Mouse (Mus musculus): ENCODE measurements around the gene Cep170. TPM values are rescaled to one million over a fixed set of nuclear protein-coding genes. Genes with fewer than 3 reads are reported as not detected.

Gene Cep170
- polyA plus RNA-seq, 1 experiment from 2014 or later: 71.0 TPM

DNA sequence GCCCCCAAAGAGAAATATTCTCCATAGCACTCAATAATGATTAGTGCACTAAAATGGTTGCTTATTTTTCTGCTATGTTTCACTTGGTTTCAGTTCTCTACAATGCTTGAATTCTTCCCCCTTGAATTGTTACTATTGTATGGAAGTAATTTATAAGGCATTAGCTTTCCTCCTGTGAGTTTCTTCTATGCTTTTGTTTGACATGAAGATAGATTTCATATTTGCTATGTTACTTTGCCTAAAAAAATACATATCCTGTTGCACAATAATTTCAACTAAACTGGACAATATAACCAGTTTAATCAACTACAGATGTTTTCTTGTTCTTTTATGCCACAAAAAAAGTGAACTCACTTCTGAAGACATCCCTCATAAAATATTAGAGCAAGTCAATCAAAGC, 3.7 kb downstream of the Cep170 start:
- H3K4me3 ChIP-seq (ENCODE audit: low read depth, low read length): no peak overlapping the region
- ATAC-seq (replicated peaks; ENCODE audit: low FRiP score): no peak

DNA sequence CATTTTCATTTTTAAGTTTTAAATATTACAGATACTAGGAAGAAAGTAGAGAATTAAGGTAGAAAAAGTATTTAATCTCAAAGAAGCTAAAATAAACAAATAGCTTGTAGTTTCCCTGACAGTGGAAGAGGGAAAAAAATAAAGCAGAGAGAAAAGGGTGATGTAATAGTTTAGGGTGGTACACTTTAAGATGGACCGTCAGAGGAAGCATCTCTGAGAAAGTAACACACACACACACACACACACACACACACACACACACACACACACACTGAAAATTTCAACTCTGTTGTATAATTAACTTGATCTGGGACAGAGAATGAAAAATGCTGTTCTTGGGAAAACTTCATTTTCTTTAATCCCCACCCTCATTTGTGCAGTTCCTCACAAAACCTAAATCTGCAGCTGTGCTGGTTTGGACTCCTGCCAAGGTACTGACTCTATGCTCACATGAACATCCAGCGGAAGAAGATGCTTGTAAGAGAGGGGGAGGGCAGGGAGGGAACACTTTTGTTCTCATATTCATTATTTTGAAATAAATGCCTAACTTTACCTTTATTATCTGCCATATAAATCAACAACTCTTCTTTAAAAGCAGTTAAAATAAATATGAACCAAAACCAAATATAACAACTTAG, 13.0 kb downstream of the Cep170 start:
- no peak overlapping the region for H3K27ac ChIP-seq (ENCODE audit: low read depth, low read length)
- no peak for DNase-seq (ENCODE audit: low spot score)
- no peaks in the 10 kb centered on the region for H3K36me3 ChIP-seq (ENCODE audit: control insufficient read depth, insufficient read depth, low read length)
- no peak overlapping the region for H3K4me3 ChIP-seq (ENCODE audit: low read depth, low read length)
- no peak overlapping the region for H3K9ac ChIP-seq (ENCODE audit: low read length)
- no peaks in the 10 kb centered on the region for H3K9me3 ChIP-seq (ENCODE audit: control insufficient read depth, low read length)
- peak; percentile 82 for ATAC-seq (replicated peaks; ENCODE audit: low FRiP score)
- H3K4me1 ChIP-seq (replicated peaks; ENCODE audit: control insufficient read depth, insufficient read depth, low read length): no peaks in the 10 kb centered on the region
- 35% methylated on average over 2 of the region's 2 CpGs for whole genome bisulfite sequencing
- H3K4me2 ChIP-seq (ENCODE audit: low read depth, low read length, severe bottlenecking): no peak overlapping the region
- H3K27me3 ChIP-seq (ENCODE audit: control insufficient read depth, insufficient read depth, low read length): no peaks in the 10 kb centered on the region

More for the DNA sequence above, 3.7 kb downstream of the Cep170 start:
- Histone ChIP-seq H3K36me3 (ENCODE audit: control insufficient read depth, insufficient read depth, low read length) (no peaks in the 10 kb centered on the region), H3K4me1 (replicated peaks; ENCODE audit: control insufficient read depth, insufficient read depth, low read length) (peaks cover 5% of the 10 kb centered on the region; the same call in 1 of the 2 replicates), H3K27me3 (ENCODE audit: control insufficient read depth, insufficient read depth, low read length) (no peaks in the 10 kb centered on the region), H3K4me2 (ENCODE audit: low read depth, low read length, severe bottlenecking) (no peak overlapping the region), H3K9ac (ENCODE audit: low read length) (no peak overlapping the region), H3K27ac (ENCODE audit: low read depth, low read length) (no peak overlapping the region), H3K9me3 (ENCODE audit: control insufficient read depth, low read length) (no peaks in the 10 kb centered on the region)
- no peak for DNase-seq (ENCODE audit: low spot score)

DNA sequence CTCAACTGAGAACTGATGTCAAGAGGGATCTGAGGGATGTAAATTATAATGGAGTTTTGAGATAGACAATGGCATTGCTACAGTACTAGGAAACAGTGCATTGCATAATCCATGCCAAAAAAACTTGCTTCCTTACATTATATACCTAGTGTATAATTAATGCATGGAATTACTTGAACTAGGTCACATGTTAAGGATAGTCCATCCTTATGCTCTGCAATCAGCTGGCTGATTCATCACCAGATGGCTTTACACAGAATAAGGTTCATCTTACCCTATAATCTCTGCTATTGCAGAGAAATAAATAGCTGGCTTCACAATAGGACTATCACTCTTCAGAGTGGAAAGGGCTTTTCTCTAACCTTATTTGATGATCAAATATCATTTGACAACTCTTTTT, 15.2 kb downstream of the Cep170 start:
- H3K27ac ChIP-seq (ENCODE audit: low read depth, low read length): no peak overlapping the region
- H3K4me2 ChIP-seq (ENCODE audit: low read depth, low read length, severe bottlenecking): no peak overlapping the region
- H3K4me1 ChIP-seq (replicated peaks; ENCODE audit: control insufficient read depth, insufficient read depth, low read length): no peaks in the 10 kb centered on the region
- H3K9ac ChIP-seq (ENCODE audit: low read length): no peak overlapping the region
- no peaks in the 10 kb centered on the region for H3K27me3 ChIP-seq (ENCODE audit: control insufficient read depth, insufficient read depth, low read length)
- no peak overlapping the region for H3K4me3 ChIP-seq (ENCODE audit: low read depth, low read length)
- H3K9me3 ChIP-seq (ENCODE audit: control insufficient read depth, low read length): no peaks in the 10 kb centered on the region
- no peak for ATAC-seq (replicated peaks; ENCODE audit: low FRiP score)
- no peaks in the 10 kb centered on the region for H3K36me3 ChIP-seq (ENCODE audit: control insufficient read depth, insufficient read depth, low read length)
- no peak for DNase-seq (ENCODE audit: low spot score)

- no peak for DNase-seq (ENCODE audit: low spot score)
- Histone ChIP-seq H3K27ac (ENCODE audit: low read depth, low read length) (no peak overlapping the region), H3K9me3 (ENCODE audit: control insufficient read depth, low read length) (no peaks in the 10 kb centered on the region), H3K36me3 (ENCODE audit: control insufficient read depth, insufficient read depth, low read length) (no peaks in the 10 kb centered on the region; the same call in 1 of the 2 replicates), H3K4me3 (ENCODE audit: low read depth, low read length) (no peak overlapping the region), H3K4me1 (replicated peaks; ENCODE audit: control insufficient read depth, insufficient read depth, low read length) (no peaks in the 10 kb centered on the region), H3K9ac (ENCODE audit: low read length) (no peak overlapping the region), H3K4me2 (ENCODE audit: low read depth, low read length, severe bottlenecking) (no peak overlapping the region), H3K27me3 (ENCODE audit: control insufficient read depth, insufficient read depth, low read length) (no peaks in the 10 kb centered on the region)
- no peak for ATAC-seq (replicated peaks; ENCODE audit: low FRiP score)
- 94% methylated on average over 1 of the region's 1 CpGs for WGBS
Measured at GRCm38 (mm10) chr1:176792175-176792574, 21.7 kb downstream of the Cep170 start.

GRCm38 (mm10) chr1:176789326-176789725, 24.5 kb downstream of the Cep170 start:
- Histone ChIP-seq H3K4me2 (ENCODE audit: low read depth, low read length, severe bottlenecking) (no peak overlapping the region), H3K4me3 (ENCODE audit: low read depth, low read length) (no peak overlapping the region), H3K9me3 (ENCODE audit: control insufficient read depth, low read length) (no peaks in the 10 kb centered on the region), H3K9ac (ENCODE audit: low read length) (no peak overlapping the region), H3K4me1 (replicated peaks; ENCODE audit: control insufficient read depth, insufficient read depth, low read length) (no peaks in the 10 kb centered on the region), H3K27me3 (ENCODE audit: control insufficient read depth, insufficient read depth, low read length) (no peaks in the 10 kb centered on the region), H3K36me3 (ENCODE audit: control insufficient read depth, insufficient read depth, low read length) (no peaks in the 10 kb centered on the region; the same call in 1 of the 2 replicates), H3K27ac (ENCODE audit: low read depth, low read length) (no peak overlapping the region)
- ATAC-seq (replicated peaks; ENCODE audit: low FRiP score) (no peak), DNase-seq (ENCODE audit: low spot score) (no peak)
- WGBS: 95% methylated on average over 7 of the region's 7 CpGs

GRCm38 (mm10) chr1:176774533-176774932, 39.3 kb downstream of the Cep170 start:
- no peak overlapping the region for H3K4me2 ChIP-seq (ENCODE audit: low read depth, low read length, severe bottlenecking)
- H3K4me3 ChIP-seq (ENCODE audit: low read depth, low read length): no peak overlapping the region
- DNase-seq (ENCODE audit: low spot score) (no peak), ATAC-seq (replicated peaks; ENCODE audit: low FRiP score) (no peak)
- no peak overlapping the region for H3K27ac ChIP-seq (ENCODE audit: low read depth, low read length)
- no peaks in the 10 kb centered on the region for H3K4me1 ChIP-seq (replicated peaks; ENCODE audit: control insufficient read depth, insufficient read depth, low read length)
- H3K27me3 ChIP-seq (ENCODE audit: control insufficient read depth, insufficient read depth, low read length): no peaks in the 10 kb centered on the region
- H3K9me3 ChIP-seq (ENCODE audit: control insufficient read depth, low read length): no peaks in the 10 kb centered on the region
- WGBS: 72% methylated on average over 4 of the region's 4 CpGs
- no peak overlapping the region for H3K9ac ChIP-seq (ENCODE audit: low read length)
- no peaks in the 10 kb centered on the region; the same call in 1 of the 2 replicates for H3K36me3 ChIP-seq (ENCODE audit: control insufficient read depth, insufficient read depth, low read length)

DNA sequence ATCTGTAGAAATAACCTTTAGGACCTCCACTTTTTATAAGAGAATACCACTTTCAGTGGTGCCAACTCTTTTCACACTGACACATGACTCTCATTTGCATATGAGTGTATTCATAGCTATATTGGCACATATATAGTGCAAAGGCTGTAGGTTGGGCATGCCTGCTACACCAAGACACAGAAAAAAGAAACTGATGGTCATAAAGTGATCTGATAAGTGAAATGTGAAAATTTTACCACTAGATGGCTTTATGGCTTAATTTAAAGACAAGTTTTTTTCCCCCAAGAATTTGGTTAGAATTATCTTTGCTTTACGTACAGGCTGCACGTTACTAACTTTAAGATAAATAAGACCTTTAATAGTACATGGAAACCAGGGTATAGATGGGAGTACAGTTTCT, 51.6 kb downstream of the Cep170 start:
- Histone ChIP-seq H3K27me3 (ENCODE audit: control insufficient read depth, insufficient read depth, low read length) (no peaks in the 10 kb centered on the region), H3K4me3 (ENCODE audit: low read depth, low read length) (no peak overlapping the region), H3K4me1 (replicated peaks; ENCODE audit: control insufficient read depth, insufficient read depth, low read length) (no peaks in the 10 kb centered on the region), H3K9ac (ENCODE audit: low read length) (no peak overlapping the region), H3K36me3 (ENCODE audit: control insufficient read depth, insufficient read depth, low read length) (no peaks in the 10 kb centered on the region; the same call in 1 of the 2 replicates), H3K4me2 (ENCODE audit: low read depth, low read length, severe bottlenecking) (no peak overlapping the region), H3K27ac (ENCODE audit: low read depth, low read length) (no peak overlapping the region), H3K9me3 (ENCODE audit: control insufficient read depth, low read length) (no peaks in the 10 kb centered on the region)
- no peak for DNase-seq (ENCODE audit: low spot score)
- WGBS: 95% methylated on average over 2 of the region's 2 CpGs
- no peak for ATAC-seq (replicated peaks; ENCODE audit: low FRiP score)

- Histone ChIP-seq H3K9ac (ENCODE audit: low read length) (no peak overlapping the region), H3K9me3 (ENCODE audit: control insufficient read depth, low read length) (no peaks in the 10 kb centered on the region), H3K36me3 (ENCODE audit: control insufficient read depth, insufficient read depth, low read length) (no peaks in the 10 kb centered on the region; the same call in 1 of the 2 replicates), H3K4me3 (ENCODE audit: low read depth, low read length) (no peak overlapping the region), H3K27me3 (ENCODE audit: control insufficient read depth, insufficient read depth, low read length) (no peaks in the 10 kb centered on the region), H3K4me2 (ENCODE audit: low read depth, low read length, severe bottlenecking) (no peak overlapping the region), H3K27ac (ENCODE audit: low read depth, low read length) (no peak overlapping the region), H3K4me1 (replicated peaks; ENCODE audit: control insufficient read depth, insufficient read depth, low read length) (no peaks in the 10 kb centered on the region)
- DNase-seq (ENCODE audit: low spot score) (no peak), ATAC-seq (replicated peaks; ENCODE audit: low FRiP score) (no peak)
- WGBS: 100% methylated on average over 1 of the region's 1 CpGs
Measured at GRCm38 (mm10) chr1:176760673-176761072, 53.2 kb downstream of the Cep170 start.

- 94% methylated on average over 9 of the region's 9 CpGs for whole genome bisulfite sequencing
- H3K9ac ChIP-seq (ENCODE audit: low read length): no peak overlapping the region
- no peaks in the 10 kb centered on the region for H3K27me3 ChIP-seq (ENCODE audit: control insufficient read depth, insufficient read depth, low read length)
- no peak overlapping the region for H3K27ac ChIP-seq (ENCODE audit: low read depth, low read length)
- H3K4me3 ChIP-seq (ENCODE audit: low read depth, low read length): no peak overlapping the region
- no peaks in the 10 kb centered on the region for H3K4me1 ChIP-seq (replicated peaks; ENCODE audit: control insufficient read depth, insufficient read depth, low read length)
- no peaks in the 10 kb centered on the region for H3K9me3 ChIP-seq (ENCODE audit: control insufficient read depth, low read length)
- H3K4me2 ChIP-seq (ENCODE audit: low read depth, low read length, severe bottlenecking): no peak overlapping the region
- no peaks in the 10 kb centered on the region; the same call in 1 of the 2 replicates for H3K36me3 ChIP-seq (ENCODE audit: control insufficient read depth, insufficient read depth, low read length)
- ATAC-seq (replicated peaks; ENCODE audit: low FRiP score) (no peak), DNase-seq (ENCODE audit: low spot score) (no peak)
Measured at GRCm38 (mm10) chr1:176755586-176755985, 58.3 kb downstream of the Cep170 start.
